Mouse (Mus musculus) kidney, adult 2 months (tissue): ENCODE measurements around the gene Cdh9. TPM values are rescaled to one million over a fixed set of nuclear protein-coding genes. Genes with fewer than 3 reads are reported as not detected.

Source experiments
- DNase-seq: peaks from one replicate; pipeline ENCODE4 v3.0.0; 2021
- H3K27ac ChIP-seq: fragments of 200-500 bp; 2 replicates; pipeline ENCODE4 v1.5.1; 2012; ENCODE audit warnings: low read depth, low read length, control low read depth, inconsistent platforms; ENCODE audit not compliant: insufficient read depth
- H3K27me3 ChIP-seq: fragments of 200-500 bp; replicated peaks from 2 replicates; pipeline ENCODE4 v1.6.1; 2012; ENCODE audit warnings: mild to moderate bottlenecking, moderate library complexity, low read length, inconsistent platforms; ENCODE audit not compliant: control insufficient read depth, insufficient read depth
- H3K36me3 ChIP-seq: fragments of 200-500 bp; 2 replicates; pipeline ENCODE4 v1.6.1; 2012; ENCODE audit warnings: mild to moderate bottlenecking, moderate library complexity, low read length, inconsistent platforms; ENCODE audit not compliant: control insufficient read depth, insufficient read depth
- H3K4me1 ChIP-seq: fragments of 200-500 bp; 2 replicates; pipeline ENCODE4 v1.6.1; 2011; ENCODE audit warnings: low read length; ENCODE audit not compliant: control insufficient read depth, insufficient read depth
- H3K4me3 ChIP-seq: fragments of 200-500 bp; 2 replicates; pipeline ENCODE4 v1.5.1; 2011; ENCODE audit warnings: mild to moderate bottlenecking, low read depth, low read length, control low read depth; ENCODE audit not compliant: insufficient read depth
- CTCF ChIP-seq: fragments of 200-500 bp; conservative IDR thresholded peaks from 2 replicates; pipeline ENCODE4 v1.5.1; 2011; ENCODE audit warnings: low read depth, mild to moderate bottlenecking, control low read depth, low read length, moderate library complexity, mixed read lengths; ENCODE audit not compliant: insufficient read depth, insufficient read length
- POLR2A ChIP-seq: fragments of 200-500 bp; IDR thresholded peaks from one replicate; pipeline ENCODE4 v1.6.1; 2011; ENCODE audit warnings: low read depth, low read length, control low read depth
- WGBS: fragments of 180-500 bp; shearing (Covaris S2); methylation state at CpG from one replicate; pipeline ENCODE4 v1.1.7; 2018; 5-methylcytosine and 5-hydroxymethylcytosine counted together
- polyA plus RNA-seq: library from polyadenylated mRNA; depleted of rRNA; stranded (reverse); fragments of >200 nt; gene quantifications from 2 replicates; pipeline ENCODE4 v1.2.3, GENCODE M21; 2012

The Cdh9 gene
- polyA plus RNA-seq, 1 experiment, result not detected

DNA sequence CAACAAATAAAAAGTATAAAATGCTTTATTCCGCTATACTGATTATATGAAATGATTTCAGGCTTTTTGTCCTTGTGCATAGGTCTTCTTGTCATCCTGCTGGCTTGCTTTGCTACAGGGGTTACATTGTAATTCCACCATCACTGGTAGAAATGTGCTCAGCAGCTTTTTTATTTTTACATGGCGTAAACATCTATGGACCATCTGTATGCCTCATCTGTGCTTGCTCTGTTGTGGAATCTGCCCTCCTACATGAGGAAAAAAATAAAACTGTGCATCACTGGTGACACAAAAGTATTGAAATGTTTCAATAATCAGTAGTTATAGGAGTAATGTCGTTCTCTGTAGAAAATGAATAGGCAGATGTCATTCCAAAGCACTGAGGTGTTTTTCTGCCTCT lies 64.3 kb downstream of the Cdh9 start:
- no peak overlapping the region for H3K27ac ChIP-seq
- 76% methylated on average over 3 of the region's 3 CpGs for WGBS
- DNase-seq, result no peak
- no peaks in the 10 kb centered on the region for H3K36me3 ChIP-seq
- H3K4me3 ChIP-seq, result no peak overlapping the region
- TF ChIP-seq POLR2A (no peak), CTCF (no peak)
- no peaks in the 10 kb centered on the region for H3K4me1 ChIP-seq
- H3K27me3 ChIP-seq, result no peaks in the 10 kb centered on the region

GRCm38 (mm10) chr15:16801302-16801701 lies 72.7 kb downstream of the Cdh9 start:
- H3K27ac ChIP-seq, result no peak overlapping the region
- H3K4me3 ChIP-seq, result no peak overlapping the region
- H3K27me3 ChIP-seq, result no peaks in the 10 kb centered on the region
- H3K4me1 ChIP-seq, result no peaks in the 10 kb centered on the region
- no peaks in the 10 kb centered on the region for H3K36me3 ChIP-seq
- no peak for DNase-seq
- no peak for TF ChIP-seq CTCF
- no peak for TF ChIP-seq POLR2A

DNA sequence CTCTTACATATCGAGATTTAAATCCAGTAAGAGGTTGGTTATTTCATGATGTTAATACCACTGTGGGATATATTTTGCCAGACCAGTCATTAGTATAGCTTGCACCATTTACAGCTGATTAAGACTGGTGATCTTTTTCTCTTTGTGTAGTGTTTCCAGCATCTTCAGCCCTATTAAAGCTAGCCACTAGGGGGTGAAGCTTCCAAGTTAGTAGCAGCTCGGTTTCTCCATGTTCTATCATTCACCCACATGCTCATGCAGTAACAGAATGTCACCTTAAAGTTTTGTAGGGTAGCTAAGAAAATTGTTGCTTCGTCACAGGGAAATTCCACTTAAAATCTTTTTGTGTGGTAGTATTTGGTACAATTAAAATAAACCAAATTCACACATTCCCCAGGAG lies 82.2 kb downstream of the Cdh9 start:
- Histone ChIP-seq H3K4me1 (no peaks in the 10 kb centered on the region), H3K27me3 (no peaks in the 10 kb centered on the region), H3K27ac (no peak overlapping the region), H3K36me3 (no peaks in the 10 kb centered on the region), H3K4me3 (no peak overlapping the region)
- 67% methylated on average over 3 of the region's 3 CpGs for WGBS
- DNase-seq, result no peak
- TF ChIP-seq CTCF (no peak), POLR2A (no peak)

- Histone ChIP-seq H3K4me3 (no peak overlapping the region), H3K4me1 (no peaks in the 10 kb centered on the region), H3K27ac (no peak overlapping the region), H3K27me3 (no peaks in the 10 kb centered on the region), H3K36me3 (no peaks in the 10 kb centered on the region)
- TF ChIP-seq POLR2A, result no peak
- TF ChIP-seq CTCF, result no peak
- WGBS, result 77% methylated on average over 1 of the region's 1 CpGs
- DNase-seq, result no peak
Measured at GRCm38 (mm10) chr15:16814035-16814434, 85.5 kb downstream of the Cdh9 start.

- no peak for TF ChIP-seq CTCF
- no peak for TF ChIP-seq POLR2A
- 84% methylated on average over 1 of the region's 1 CpGs for WGBS
- H3K27ac ChIP-seq, result no peak overlapping the region
Measured at GRCm38 (mm10) chr15:16834761-16835160, 106.2 kb downstream of the Cdh9 start.

DNA sequence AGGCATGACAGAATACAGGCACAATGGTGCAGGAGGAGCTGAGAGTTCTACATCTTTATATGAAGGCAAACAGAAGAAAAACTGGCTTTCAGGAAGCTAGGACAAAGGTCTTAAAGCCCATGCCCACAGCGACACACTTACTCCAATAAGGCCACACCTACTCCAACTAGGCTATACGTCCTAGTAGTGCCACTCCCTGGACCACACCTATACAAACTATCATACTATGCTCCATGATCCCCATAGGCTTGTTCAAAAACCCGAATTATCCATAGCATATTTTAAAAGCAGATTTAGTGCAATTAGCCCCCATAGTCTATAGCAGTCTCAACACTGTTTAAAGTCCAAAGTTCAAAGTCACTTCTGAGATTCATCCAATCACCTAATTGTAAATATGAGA lies 154.0 kb downstream of the Cdh9 start:
- no peaks in the 10 kb centered on the region for H3K4me1 ChIP-seq
- 79% methylated on average over 3 of the region's 3 CpGs for WGBS
- H3K27ac ChIP-seq, result no peak overlapping the region
- DNase-seq, result no peak
- no peaks in the 10 kb centered on the region for H3K27me3 ChIP-seq
- no peaks in the 10 kb centered on the region for H3K36me3 ChIP-seq
- no peak for TF ChIP-seq CTCF
- no peak for TF ChIP-seq POLR2A
- no peak overlapping the region for H3K4me3 ChIP-seq

More at GRCm38 (mm10) chr15:16834761-16835160, 106.2 kb downstream of the Cdh9 start:
- no peaks in the 10 kb centered on the region for H3K27me3 ChIP-seq
- no peak overlapping the region for H3K4me3 ChIP-seq
- no peaks in the 10 kb centered on the region for H3K4me1 ChIP-seq
- no peak for DNase-seq
- H3K36me3 ChIP-seq, result no peaks in the 10 kb centered on the region

GRCm38 (mm10) chr15:16896674-16897073 lies 168.1 kb downstream of the Cdh9 start:
- H3K4me3 ChIP-seq, result no peak overlapping the region
- no peaks in the 10 kb centered on the region for H3K4me1 ChIP-seq
- TF ChIP-seq CTCF (no peak), POLR2A (no peak)
- 77% methylated on average over 1 of the region's 1 CpGs for WGBS
- H3K36me3 ChIP-seq, result no peaks in the 10 kb centered on the region
- no peak for DNase-seq
- no peaks in the 10 kb centered on the region for H3K27me3 ChIP-seq
- no peak overlapping the region for H3K27ac ChIP-seq
